Mouse (Mus musculus) liver, embryonic 14.5 days (tissue): ENCODE measurements around the gene Mcm2. TPM values are rescaled to one million over a fixed set of nuclear protein-coding genes. Genes with fewer than 3 reads are reported as not detected.
A peak's percentile ranks its signal among the peaks of the same experiment; 100 is the strongest.

ENCODE experiments used
- ATAC-seq: fragments of 200-750 bp; cut with Nextera tagmentation; 2 replicates; pipeline ENCODE4 v1.8.0; 2017; ENCODE audit warnings: moderate number of reproducible peaks, mild to moderate bottlenecking, moderate library complexity; ENCODE audit not compliant: insufficient read depth
- DNase-seq, 3 experiments: peaks; one replicate each; pipeline ENCODE4 v3.0.0-alpha.2; 2012 to 2013; ENCODE audit warnings: low read depth in 3 of 3, low spot score in 3 of 3
- H3K27ac ChIP-seq: fragments of 300-500 bp; sonication (generic); 2 replicates; pipeline ENCODE4 v1.5.1; 2014; ENCODE audit warnings: moderate library complexity, mild to moderate bottlenecking, control low read depth, inconsistent platforms
- H3K27me3 ChIP-seq: fragments of 300-500 bp; sonication (generic); 2 replicates; pipeline ENCODE4 v1.6.1; 2014; ENCODE audit warnings: mild to moderate bottlenecking, low read length, moderate library complexity; ENCODE audit not compliant: control insufficient read depth, insufficient read depth
- H3K36me3 ChIP-seq: fragments of 300-500 bp; sonication (generic); replicated peaks from 2 replicates; pipeline ENCODE4 v1.6.1; 2014; ENCODE audit warnings: low read depth; ENCODE audit not compliant: control insufficient read depth, insufficient read depth
- H3K4me1 ChIP-seq, 2 experiments: fragments of 200-500 bp in 1 of 2; fragments of 300-500 bp in 1 of 2; sonication (generic) in 1 of 2; replicated peaks; 2 replicates each; pipeline ENCODE4 v1.6.1; 2012 to 2014; ENCODE audit warnings: antibody characterized with exemption in 1 of 2, inconsistent platforms in 1 of 2, low read length in 1 of 2; ENCODE audit not compliant: control insufficient read depth in 2 of 2, insufficient read depth in 2 of 2
- H3K4me2 ChIP-seq: fragments of 300-500 bp; sonication (generic); 2 replicates; pipeline ENCODE4 v1.6.1; 2014; ENCODE audit warnings: low read depth, mild to moderate bottlenecking, control low read depth, moderate library complexity
- H3K4me3 ChIP-seq, 2 experiments: fragments of 200-500 bp in 1 of 2; fragments of 300-500 bp in 1 of 2; sonication (generic) in 1 of 2; 2 replicates each; pipeline ENCODE4 v1.5.1; 2012 to 2014; ENCODE audit warnings: low read depth in 2 of 2, low read length in 2 of 2, mild to moderate bottlenecking in 2 of 2, control low read depth in 1 of 2, inconsistent platforms in 1 of 2, moderate library complexity in 1 of 2; ENCODE audit not compliant: insufficient read depth in 1 of 2
- H3K9ac ChIP-seq: fragments of 300-500 bp; sonication (generic); replicated peaks from 2 replicates; pipeline ENCODE4 v1.6.1; 2014; ENCODE audit warnings: mild to moderate bottlenecking, control low read depth, moderate library complexity
- H3K9me3 ChIP-seq: fragments of 300-500 bp; sonication (generic); 2 replicates; pipeline ENCODE4 v1.6.1; 2016; ENCODE audit warnings: low read length, mixed read lengths; ENCODE audit not compliant: control insufficient read depth
- CTCF ChIP-seq: IDR thresholded peaks from 2 replicates; pipeline ENCODE4 v1.5.1; 2016; ENCODE audit warnings: antibody characterized with exemption, low read depth, control low read depth
- EP300 ChIP-seq: IDR thresholded peaks from 2 replicates; pipeline ENCODE4 v1.6.1; 2016; ENCODE audit warnings: antibody characterized with exemption, low read depth
- WGBS: fragments of 180-500 bp; shearing (Covaris S2); extraction: QIAGEN DNeasy Blood & Tissue Kit; methylation state at CpG from one replicate; pipeline ENCODE4 v1.1.7; 2014; ENCODE audit not compliant: insufficient replicate concordance; 5-methylcytosine and 5-hydroxymethylcytosine counted together
- polyA plus RNA-seq, 2 experiments: library from polyadenylated mRNA; depleted of rRNA in 1 of 2; stranded (reverse) in 1 of 2; unstranded in 1 of 2; fragments of >200 nt; fragmentation: Nextera tagmentation in 1 of 2; extraction: Ambion mirVana in 1 of 2; gene quantifications; 2 replicates each; pipeline versions ENCODE4 v1.2.1 to v1.2.3; 2012 to 2014

Gene Mcm2
- polyA plus RNA-seq, 2 experiments: 113 to 142 TPM

- H3K4me3 ChIP-seq: peak overlapping the region; percentile 23 to 46
- peak; percentile 67 for ATAC-seq
- H3K4me1 ChIP-seq: peaks cover 40 to 43% of the 10 kb centered on the region in 2 experiments
- H3K9me3 ChIP-seq: no peaks in the 10 kb centered on the region
- peak; percentile 74 to 80 (median 74) for DNase-seq
- no peaks in the 10 kb centered on the region for H3K27me3 ChIP-seq
- peaks cover 6% of the 10 kb centered on the region for H3K36me3 ChIP-seq
- no peak for TF ChIP-seq EP300
- peak; percentile 99 for TF ChIP-seq CTCF
- peak overlapping the region; percentile 98 for H3K27ac ChIP-seq
- peak overlapping the region; percentile 47 for H3K9ac ChIP-seq
- WGBS: 55% methylated on average over 1 of the region's 1 CpGs
- peak overlapping the region; percentile 59 for H3K4me2 ChIP-seq
Observed at GRCm38 (mm10) chr6:88916153-88916552, 17.6 kb upstream of the Mcm2 start.

- 12% methylated on average over 4 of the region's 4 CpGs for WGBS
- Histone ChIP-seq H3K4me1 (peaks cover 40 to 43% of the 10 kb centered on the region in 2 experiments), H3K4me2 (peak overlapping the region; percentile 65), H3K9me3 (no peaks in the 10 kb centered on the region), H3K36me3 (peaks cover 9% of the 10 kb centered on the region), H3K4me3 (peak overlapping the region; percentile 23 to 46), H3K27ac (peak overlapping the region; percentile 98), H3K27me3 (no peaks in the 10 kb centered on the region), H3K9ac (peak overlapping the region; percentile 44)
- DNase-seq: peak; percentile 97 to 98 (median 98)
- no peak for TF ChIP-seq CTCF
- peak; percentile 99 for TF ChIP-seq EP300
- peak; percentile 96 for ATAC-seq
Observed at GRCm38 (mm10) chr6:88915510-88915909, 16.9 kb upstream of the Mcm2 start.

DNA sequence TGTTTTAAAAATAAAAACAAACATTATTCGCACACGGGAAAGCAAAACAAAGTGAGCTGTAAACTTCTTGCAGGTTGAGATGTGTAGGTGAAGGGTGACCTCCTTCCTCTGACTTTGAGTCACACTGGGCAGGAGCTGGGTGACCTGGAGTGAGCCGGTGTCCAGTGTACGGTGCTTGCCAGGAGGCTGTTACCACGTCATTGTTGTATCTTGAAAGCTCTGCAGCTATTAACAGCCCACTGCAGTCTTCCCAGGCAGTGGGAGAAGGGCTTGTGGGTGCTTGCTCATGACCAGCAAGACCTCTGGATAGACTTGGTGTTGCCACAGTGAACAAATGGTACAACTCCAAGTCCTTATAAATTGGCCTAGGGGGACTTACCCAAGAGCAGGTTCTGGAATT, 16.2 kb upstream of the Mcm2 start:
- peaks cover 40 to 43% of the 10 kb centered on the region in 2 experiments for H3K4me1 ChIP-seq
- H3K27me3 ChIP-seq: no peaks in the 10 kb centered on the region
- peak overlapping the region; percentile 38; the same call in 1 of the 2 replicates for H3K9ac ChIP-seq
- DNase-seq: no peak
- H3K27ac ChIP-seq: peak overlapping the region; percentile 98
- H3K36me3 ChIP-seq: peaks cover 16% of the 10 kb centered on the region
- peak overlapping the region in 1 of 2 experiments; percentile 6; a peak in 1 of 4 replicates for H3K4me3 ChIP-seq
- 72% methylated on average over 5 of the region's 5 CpGs for WGBS
- H3K4me2 ChIP-seq: peak overlapping the region; percentile 65
- TF ChIP-seq CTCF (no peak), EP300 (no peak)
- H3K9me3 ChIP-seq: no peaks in the 10 kb centered on the region
- ATAC-seq: no peak

- peaks cover 40 to 43% of the 10 kb centered on the region in 2 experiments for H3K4me1 ChIP-seq
- H3K9me3 ChIP-seq: no peaks in the 10 kb centered on the region
- H3K4me2 ChIP-seq: no peak overlapping the region
- peaks cover 22% of the 10 kb centered on the region for H3K36me3 ChIP-seq
- no peak for TF ChIP-seq CTCF
- no peak for TF ChIP-seq EP300
- no peak for DNase-seq
- peak overlapping the region; percentile 50; the same call in 1 of the 2 replicates for H3K27ac ChIP-seq
- no peaks in the 10 kb centered on the region for H3K27me3 ChIP-seq
- H3K4me3 ChIP-seq: no peak overlapping the region
- no peak overlapping the region for H3K9ac ChIP-seq
- no peak for ATAC-seq
Observed at GRCm38 (mm10) chr6:88913440-88913839, 14.9 kb upstream of the Mcm2 start.

DNA sequence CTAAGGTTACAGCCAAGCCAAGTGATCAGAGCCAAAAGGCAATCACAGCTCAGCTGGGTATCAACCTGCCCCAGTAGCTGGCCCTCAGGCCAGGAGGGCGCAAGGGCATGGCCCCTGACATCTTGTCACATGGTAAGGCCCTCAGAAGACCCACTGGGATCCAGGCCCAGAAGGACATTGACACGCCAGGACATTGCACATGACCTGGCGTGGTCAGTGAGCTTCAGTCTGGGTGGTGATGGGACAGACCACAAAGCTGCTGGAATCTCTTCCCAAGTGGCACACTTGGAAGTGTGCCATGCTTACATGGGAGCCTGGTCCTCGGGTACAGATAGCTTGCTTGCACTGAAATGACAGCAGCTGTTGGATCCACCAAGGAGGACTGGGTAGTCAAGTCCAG, 14.4 kb upstream of the Mcm2 start:
- no peak for TF ChIP-seq CTCF
- TF ChIP-seq EP300: no peak
- H3K36me3 ChIP-seq: peaks cover 23% of the 10 kb centered on the region

More for the DNA sequence above, 14.4 kb upstream of the Mcm2 start:
- Histone ChIP-seq H3K4me2 (no peak overlapping the region), H3K27ac (no peak overlapping the region; the same call in 1 of the 2 replicates), H3K4me3 (no peak overlapping the region), H3K27me3 (no peaks in the 10 kb centered on the region), H3K4me1 (peaks cover 40 to 43% of the 10 kb centered on the region in 2 experiments), H3K9ac (no peak overlapping the region), H3K9me3 (no peaks in the 10 kb centered on the region)
- ATAC-seq (no peak), DNase-seq (no peak)
- WGBS: 81% methylated on average over 4 of the region's 4 CpGs
